ENCODE assay signal across 8 mouse cellular contexts in the genomic region with DNA sequence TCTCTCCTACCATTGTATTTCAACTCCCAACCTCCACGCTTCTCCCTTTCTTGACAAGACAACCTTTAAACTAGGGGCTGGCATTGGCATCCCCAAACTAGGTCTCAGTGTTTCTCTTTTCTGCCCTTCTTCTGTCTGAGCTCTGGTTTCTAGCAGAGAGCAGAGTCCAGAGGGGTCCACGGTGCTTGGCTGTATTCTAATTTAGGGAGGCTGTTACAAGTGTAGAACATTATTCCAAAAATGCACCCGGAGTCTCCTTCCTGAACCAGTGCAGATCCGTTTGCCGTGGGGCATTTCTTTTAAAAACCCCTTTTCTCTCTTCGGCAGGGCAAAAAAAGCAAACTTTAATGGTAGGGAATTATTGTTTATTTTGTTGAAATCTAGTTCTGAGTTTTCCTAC. TPM values are rescaled to one million over a fixed set of nuclear protein-coding genes. Genes with fewer than 3 reads are reported as not detected.
DNase-seq lines count a peak whose midpoint lies in the region; ATAC-seq and TF ChIP-seq lines count a peak whose summit lies in the region.

No protein-coding gene starts in this region.

- TF ChIP-seq POLR2A in bone marrow, adult 2 months (IDR thresholded peaks at IDR 0.05; ENCODE audit: borderline replicate concordance, control insufficient read depth, low read depth, low read length), result no peak

- peak overlapping the region; percentile 92 for H3K9ac ChIP-seq in liver, embryonic 14.5 days (replicated peaks)

- intact Hi-C loops in heart, postnatal 14 days (cut with DNase I), result loop anchor here (1.0 to 5.0 kb wide), 5 partner anchors 21 to 255 kb away; a partner anchor contains a TSS

- H3K4me3 ChIP-seq in bone marrow, adult 2 months (replicated peaks; ENCODE audit: control insufficient read depth, low read depth, low read length), result peak overlapping the region; percentile 40
- peak overlapping the region; percentile 74 to 100; a peak in 3 of 4 replicates for H3K4me3 ChIP-seq in liver, embryonic 14.5 days (ENCODE audit: insufficient read depth in 1 of 2, low read depth in 2 of 2, low read length in 2 of 2)

- TF ChIP-seq CTCF in bone marrow, adult 2 months (IDR thresholded peaks at IDR 0.05; ENCODE audit: control insufficient read depth, insufficient read depth, low read length), result no peak
- no peak for TF ChIP-seq CTCF in liver, embryonic 14.5 days (IDR thresholded peaks at IDR 0.05; ENCODE audit: low read depth)

- peaks cover 16% of the 10 kb centered on the region for H3K36me3 ChIP-seq in liver, embryonic 14.5 days (replicated peaks; ENCODE audit: control insufficient read depth, insufficient read depth, low read depth)

- no peaks in the 10 kb centered on the region for H3K27me3 ChIP-seq in liver, embryonic 14.5 days (ENCODE audit: control insufficient read depth, insufficient read depth, low read length)

- no peak for ATAC-seq in liver, embryonic 14.5 days (ENCODE audit: insufficient read depth)
- no peak for ATAC-seq in megakaryocyte progenitor cell, adult 5-6 weeks (replicated peaks; ENCODE audit: poor library complexity)

- no peaks in the 10 kb centered on the region for H3K9me3 ChIP-seq in liver, embryonic 14.5 days (ENCODE audit: control insufficient read depth, low read length)

- DNase-seq in kidney, adult 18-20 months, result peak; percentile 56
- DNase-seq in kidney, adult 9 months, result no peak
- peak; percentile 19 to 36 for DNase-seq in heart, postnatal 14 days
- DNase-seq in liver, embryonic 14.5 days (ENCODE audit: low read depth in 3 of 3, low spot score in 3 of 3), result no peak
- DNase-seq in thymus, postnatal 10 days (ENCODE audit: low spot score in 2 of 2), result peak; percentile 15 to 28
- no peak for DNase-seq in adipocyte (ENCODE audit: low spot score)

- under 1% methylated on average over 6 of the region's 6 CpGs for WGBS in bone marrow, adult 2 months
- 1% methylated on average over 6 of the region's 6 CpGs for WGBS in liver, embryonic 14.5 days (ENCODE audit: insufficient replicate concordance)

- TF ChIP-seq EP300 in liver, embryonic 14.5 days (IDR thresholded peaks at IDR 0.05; ENCODE audit: low read depth), result no peak

- H3K4me1 ChIP-seq in bone marrow, adult 2 months (ENCODE audit: control insufficient read depth, insufficient read depth, low read length), result peaks cover 4% of the 10 kb centered on the region; the same call in 1 of the 2 replicates
- H3K4me1 ChIP-seq in liver, embryonic 14.5 days (replicated peaks; ENCODE audit: control insufficient read depth in 2 of 2, insufficient read depth in 2 of 2, low read length in 1 of 2), result peaks cover 42 to 43% of the 10 kb centered on the region in 2 experiments

- H3K4me2 ChIP-seq in liver, embryonic 14.5 days (ENCODE audit: low read depth), result peak overlapping the region; percentile 76

- H3K27ac ChIP-seq in bone marrow, adult 2 months (ENCODE audit: control insufficient read depth, insufficient read depth, low read depth, low read length, poor library complexity), result peak overlapping the region; percentile 50; the same call in 1 of the 2 replicates
- peak overlapping the region; percentile 98 for H3K27ac ChIP-seq in liver, embryonic 14.5 days

RNA-seq across cellular contexts. Expression of a gene that starts 0.7 kb away (rescaled TPM):
- 84.3 and 112 TPM in 2 replicates for polyA plus RNA-seq in bone marrow, adult 2 months (2011; ENCODE audit: insufficient read depth, insufficient read length, low replicate concordance, missing spikeins)
- total RNA-seq in heart, postnatal 14 days (2021), result 10 to 100 TPM; 42.5 to 46.9 TPM
- 48.4 and 52.1 TPM in 2 replicates for polyA plus RNA-seq in liver, embryonic 14.5 days (2012; rRNA removed)
- 33.0 and 37.9 TPM in 2 replicates for polyA plus RNA-seq in liver, embryonic 14.5 days (2014; fragmentation: Nextera tagmentation; extraction: Ambion mirVana)
- 35.5 and 36.5 TPM in 2 replicates for total RNA-seq in megakaryocyte progenitor cell, adult 5-6 weeks (2015)
- 16.0 and 30.8 TPM in 2 replicates for total RNA-seq in megakaryocyte progenitor cell, adult 5-6 weeks (2017)

Comparison
In these comparisons a context has a peak if more than half of its experiments do, and no peak if none do; other contexts are left out.
1. DNase-seq: peak in kidney, adult 18-20 months (single experiment), heart, postnatal 14 days (2 of 2) and thymus, postnatal 10 days (2 of 2); none in kidney, adult 9 months (single experiment), liver, embryonic 14.5 days (0 of 3) and adipocyte (single experiment).